Mouse (Mus musculus): ENCODE data around the gene Fndc11. TPM values are rescaled to one million over a fixed set of nuclear protein-coding genes. Genes with fewer than 3 reads are reported as not detected.

The Fndc11 gene
- polyA plus RNA-seq, 1 experiment: not detected

GRCm38 (mm10) chr2:181249217-181249616 is 29.4 kb downstream of the Fndc11 start:
- H3K4me1 ChIP-seq (ENCODE audit: control insufficient read depth, insufficient read depth, low read length): no peaks in the 10 kb centered on the region
- H3K4me3 ChIP-seq (ENCODE audit: insufficient read depth, low read length): no peak overlapping the region
- H3K27ac ChIP-seq (ENCODE audit: insufficient read depth, low read length): no peak overlapping the region
- TF ChIP-seq CTCF (IDR thresholded peaks at IDR 0.05; ENCODE audit: extremely low read depth, insufficient read depth, low read length) (no peak), POLR2A (IDR thresholded peaks at IDR 0.05; ENCODE audit: extremely low read depth, insufficient read depth, low read length) (no peak)

GRCm38 (mm10) chr2:181251841-181252240 is 32.0 kb downstream of the Fndc11 start:
- Histone ChIP-seq H3K4me3 (ENCODE audit: insufficient read depth, low read length) (no peak overlapping the region), H3K4me1 (ENCODE audit: control insufficient read depth, insufficient read depth, low read length) (no peaks in the 10 kb centered on the region), H3K27ac (ENCODE audit: insufficient read depth, low read length) (no peak overlapping the region)
- TF ChIP-seq CTCF (IDR thresholded peaks at IDR 0.05; ENCODE audit: extremely low read depth, insufficient read depth, low read length) (no peak), POLR2A (IDR thresholded peaks at IDR 0.05; ENCODE audit: extremely low read depth, insufficient read depth, low read length) (no peak)

- Histone ChIP-seq H3K27ac (ENCODE audit: insufficient read depth, low read length) (no peak overlapping the region), H3K4me1 (ENCODE audit: control insufficient read depth, insufficient read depth, low read length) (no peaks in the 10 kb centered on the region), H3K4me3 (ENCODE audit: insufficient read depth, low read length) (no peak overlapping the region)
- TF ChIP-seq POLR2A (IDR thresholded peaks at IDR 0.05; ENCODE audit: extremely low read depth, insufficient read depth, low read length) (no peak), CTCF (IDR thresholded peaks at IDR 0.05; ENCODE audit: extremely low read depth, insufficient read depth, low read length) (no peak)
Measured at GRCm38 (mm10) chr2:181253248-181253647, 33.4 kb downstream of the Fndc11 start.

- Histone ChIP-seq H3K27ac (ENCODE audit: insufficient read depth, low read length) (no peak overlapping the region), H3K4me1 (ENCODE audit: control insufficient read depth, insufficient read depth, low read length) (no peaks in the 10 kb centered on the region), H3K4me3 (ENCODE audit: insufficient read depth, low read length) (no peak overlapping the region)
- TF ChIP-seq POLR2A (IDR thresholded peaks at IDR 0.05; ENCODE audit: extremely low read depth, insufficient read depth, low read length) (no peak), CTCF (IDR thresholded peaks at IDR 0.05; ENCODE audit: extremely low read depth, insufficient read depth, low read length) (no peak)
Measured at GRCm38 (mm10) chr2:181266839-181267238, 47.0 kb downstream of the Fndc11 start.

GRCm38 (mm10) chr2:181272092-181272491 is 52.3 kb downstream of the Fndc11 start:
- Histone ChIP-seq H3K4me1 (ENCODE audit: control insufficient read depth, insufficient read depth, low read length) (no peaks in the 10 kb centered on the region), H3K27ac (ENCODE audit: insufficient read depth, low read length) (no peak overlapping the region; the same call in 1 of the 2 replicates), H3K4me3 (ENCODE audit: insufficient read depth, low read length) (no peak overlapping the region)
- TF ChIP-seq POLR2A (IDR thresholded peaks at IDR 0.05; ENCODE audit: extremely low read depth, insufficient read depth, low read length) (no peak), CTCF (IDR thresholded peaks at IDR 0.05; ENCODE audit: extremely low read depth, insufficient read depth, low read length) (no peak)

Other genes with a start within 250 kb of the Fndc11 start
- gene Col20a1, start 233.5 kb upstream of the Fndc11 start, polyA plus RNA-seq (2012; rRNA removed): 2.8 and 3.1 TPM in 2 replicates
- gene Chrna4, start 176.5 kb upstream of the Fndc11 start, polyA plus RNA-seq (2012; rRNA removed): 17.6 and 17.7 TPM in 2 replicates
- gene Kcnq2, start 84.7 kb upstream of the Fndc11 start, polyA plus RNA-seq (2012; rRNA removed): 171 and 180 TPM in 2 replicates
- 1,125 and 1,195 TPM in 2 replicates for gene Eef1a2, start 63.0 kb upstream of the Fndc11 start, polyA plus RNA-seq (2012; rRNA removed)
- 115 and 128 TPM in 2 replicates for gene Ppdpf, start 32.8 kb upstream of the Fndc11 start, polyA plus RNA-seq (2012; rRNA removed)
- 0.04 and 0.10 TPM in 2 replicates for gene Ptk6, start 17.2 kb upstream of the Fndc11 start, polyA plus RNA-seq (2012; rRNA removed)
- 0.50 and 0.53 TPM in 2 replicates for gene Srms, start 6.8 kb upstream of the Fndc11 start, polyA plus RNA-seq (2012; rRNA removed)
- gene Helz2, start 22.0 kb downstream of the Fndc11 start, polyA plus RNA-seq (2012; rRNA removed): 3.4 TPM in 2 replicates
- 22.8 and 23.4 TPM in 2 replicates for gene Gmeb2, start 68.0 kb downstream of the Fndc11 start, polyA plus RNA-seq (2012; rRNA removed)
- gene Stmn3, start 94.5 kb downstream of the Fndc11 start, polyA plus RNA-seq (2012; rRNA removed): 777 and 783 TPM in 2 replicates
- gene Rtel1, start 99.7 kb downstream of the Fndc11 start, polyA plus RNA-seq (2012; rRNA removed): 55.5 and 62.0 TPM in 2 replicates
- gene Zgpat, start 144.9 kb downstream of the Fndc11 start, polyA plus RNA-seq (2012; rRNA removed): 89.3 and 99.8 TPM in 2 replicates
- 70.9 and 72.7 TPM in 2 replicates for gene Arfrp1, start 145.4 kb downstream of the Fndc11 start, polyA plus RNA-seq (2012; rRNA removed)
- 66.5 and 71.4 TPM in 2 replicates for gene Lime1, start 160.1 kb downstream of the Fndc11 start, polyA plus RNA-seq (2012; rRNA removed)
- gene Zbtb46, start 239.4 kb downstream of the Fndc11 start, polyA plus RNA-seq (2012; rRNA removed): 7.5 TPM in 2 replicates